Mouse (Mus musculus): ENCODE measurements at regions not wholly inside any gene's neighbourhood (a gene's known extent, or its start where the extent isn't known, plus 50 kb on each side); places are given as distances from the start of the nearest gene placed in this dataset.

- no peak for DNase-seq
Measured at GRCm38 (mm10) chr10:111893489-111893888, 79.0 kb upstream of the Krr1 start.

- peak; percentile 55 for DNase-seq
Measured at GRCm38 (mm10) chr10:111893941-111894340, 78.5 kb upstream of the Krr1 start.

GRCm38 (mm10) chr10:111897361-111897760 is 75.1 kb upstream of the Krr1 start:
- DNase-seq, result no peak

- no peak for DNase-seq
Measured at GRCm38 (mm10) chr10:111900723-111901716, 71.4 kb upstream of the Krr1 start.

- DNase-seq, result no peak
Measured at GRCm38 (mm10) chr10:111903956-111904355, 68.5 kb upstream of the Krr1 start.

- DNase-seq, result no peak
Measured at GRCm38 (mm10) chr10:111907836-111908235, 64.6 kb upstream of the Krr1 start.

- peak; percentile 36 for DNase-seq
Measured at GRCm38 (mm10) chr10:111912561-111912960, 59.9 kb upstream of the Krr1 start.

GRCm38 (mm10) chr10:111913066-111913785 is 59.2 kb upstream of the Krr1 start:
- no peak for DNase-seq

- no peak for DNase-seq
Measured at GRCm38 (mm10) chr10:111914231-111914630, 58.2 kb upstream of the Krr1 start.

- DNase-seq, result no peak
Measured at GRCm38 (mm10) chr10:111918071-111918507, 54.4 kb upstream of the Krr1 start.

- no peak for DNase-seq
Measured at GRCm38 (mm10) chr10:111919475-111919874, 53.0 kb upstream of the Krr1 start.

GRCm38 (mm10) chr10:111921492-111921891 is 51.0 kb upstream of the Krr1 start:
- DNase-seq, result peak; percentile 21

Data from heart, postnatal 4 days (tissue).